Mouse (Mus musculus): ENCODE results near the gene Grk2. TPM values are rescaled to one million over a fixed set of nuclear protein-coding genes. Genes with fewer than 3 reads are reported as not detected.

Gene Grk2
- polyA plus RNA-seq (2015; fragmentation: Nextera tagmentation; extraction: Ambion mirVana): 64.3 and 81.3 TPM in 2 replicates

DNA sequence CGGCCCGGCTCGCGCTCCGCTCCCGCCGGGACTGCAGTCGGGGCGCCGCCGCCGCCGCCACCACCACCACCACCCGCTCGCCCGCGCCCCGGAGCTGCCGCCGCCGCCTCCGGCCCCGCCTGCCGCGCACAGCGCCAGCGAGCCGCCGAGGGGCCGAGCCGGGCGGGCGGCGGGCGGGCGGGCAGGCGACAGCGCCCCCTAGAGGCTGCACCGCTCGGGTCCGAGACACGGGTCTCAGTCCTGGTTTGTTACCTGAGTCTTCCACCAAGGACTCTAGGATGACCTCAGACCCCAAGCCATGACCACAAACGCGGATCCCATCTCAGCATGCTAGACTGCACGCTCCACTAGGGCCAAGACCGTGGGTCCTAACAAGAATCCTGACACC is at the start of gene Grk2:
Gene Grk2 (minus strand): TSS at position 33 of the 388 bp plus-strand sequence.
- peak; percentile 76 for DNase-seq (ENCODE audit: low spot score)

DNA sequence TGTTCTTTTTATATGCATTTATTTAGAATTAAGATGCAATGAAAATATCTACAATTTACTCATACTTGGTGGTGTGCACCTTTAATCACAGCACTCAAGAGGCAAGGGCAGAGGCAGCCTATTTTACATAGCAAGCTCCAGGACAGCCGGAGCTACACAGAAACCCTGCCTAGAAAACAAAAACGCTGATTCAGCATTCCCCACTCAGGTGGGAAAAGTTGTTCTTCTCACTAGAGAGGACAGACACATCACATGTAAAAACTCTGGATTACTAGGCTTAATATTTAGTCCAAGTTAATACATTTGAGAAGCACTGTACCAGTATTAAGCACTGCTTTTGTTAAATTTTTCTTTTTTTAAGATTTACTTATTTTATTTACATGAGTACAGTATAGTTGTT is 43.4 kb upstream of the Grk2 start:
- no peak for DNase-seq (ENCODE audit: low spot score)

DNA sequence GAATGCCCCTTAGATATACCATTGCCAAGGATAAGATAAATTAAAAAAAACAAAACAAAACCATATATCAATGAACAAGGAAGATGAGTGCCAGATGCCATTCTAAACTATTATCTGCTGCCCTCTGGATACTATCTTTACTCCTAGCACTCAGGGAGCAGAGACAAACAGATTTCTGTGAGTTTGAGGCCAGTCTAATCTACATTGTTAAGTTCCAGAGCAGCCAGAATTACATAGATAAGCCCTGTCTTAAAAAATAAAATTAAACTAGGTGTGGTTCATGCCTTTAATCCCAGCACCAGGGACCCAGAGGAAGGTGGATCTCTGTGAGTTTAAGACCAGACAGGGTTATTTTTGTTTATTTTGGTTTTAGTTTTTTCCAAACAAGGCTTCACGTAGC is 40.5 kb upstream of the Grk2 start:
- no peak for DNase-seq (ENCODE audit: low spot score)

DNA sequence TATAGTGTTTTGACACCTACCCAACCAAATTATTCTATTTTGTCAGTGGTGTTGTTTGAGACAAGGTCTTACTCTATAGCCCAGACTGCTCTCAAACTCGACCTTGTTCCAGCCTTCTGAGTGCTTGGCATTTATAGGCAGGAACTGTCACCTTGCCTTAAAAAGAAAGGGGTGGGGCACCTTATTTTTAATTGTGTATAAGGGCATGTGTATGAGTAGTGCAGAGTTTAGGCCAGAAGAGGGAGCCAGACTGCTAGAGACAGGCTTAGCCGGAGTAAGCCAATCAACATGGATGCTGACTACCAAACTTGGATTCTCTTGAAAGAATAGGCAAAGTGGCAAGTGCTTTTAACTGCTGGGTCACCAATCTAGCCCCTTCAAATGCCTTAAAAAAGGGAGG is 32.1 kb upstream of the Grk2 start:
- DNase-seq (ENCODE audit: low spot score): peak; percentile 81

DNA sequence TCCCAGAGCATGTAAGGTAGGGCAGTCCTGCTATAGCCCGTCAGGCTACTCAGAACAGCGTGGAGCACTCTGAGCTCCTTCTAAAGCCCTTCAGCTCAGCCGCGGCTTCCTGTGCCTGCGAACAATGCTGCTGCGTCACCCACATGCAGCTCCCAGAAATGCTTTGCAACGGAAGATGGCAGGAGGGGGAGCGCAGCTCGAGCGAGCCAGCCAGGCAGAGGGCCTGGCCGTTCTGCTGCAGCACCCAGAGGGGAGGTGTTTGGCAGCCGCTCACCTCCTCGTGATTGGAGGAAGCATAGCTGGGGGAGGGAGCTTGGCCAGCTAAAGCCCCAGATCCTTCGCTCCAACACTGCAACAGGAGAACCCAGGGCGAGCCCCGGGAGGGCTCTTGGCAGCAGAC is 27.8 kb upstream of the Grk2 start:
- DNase-seq (ENCODE audit: low spot score): peak; percentile 92

DNA sequence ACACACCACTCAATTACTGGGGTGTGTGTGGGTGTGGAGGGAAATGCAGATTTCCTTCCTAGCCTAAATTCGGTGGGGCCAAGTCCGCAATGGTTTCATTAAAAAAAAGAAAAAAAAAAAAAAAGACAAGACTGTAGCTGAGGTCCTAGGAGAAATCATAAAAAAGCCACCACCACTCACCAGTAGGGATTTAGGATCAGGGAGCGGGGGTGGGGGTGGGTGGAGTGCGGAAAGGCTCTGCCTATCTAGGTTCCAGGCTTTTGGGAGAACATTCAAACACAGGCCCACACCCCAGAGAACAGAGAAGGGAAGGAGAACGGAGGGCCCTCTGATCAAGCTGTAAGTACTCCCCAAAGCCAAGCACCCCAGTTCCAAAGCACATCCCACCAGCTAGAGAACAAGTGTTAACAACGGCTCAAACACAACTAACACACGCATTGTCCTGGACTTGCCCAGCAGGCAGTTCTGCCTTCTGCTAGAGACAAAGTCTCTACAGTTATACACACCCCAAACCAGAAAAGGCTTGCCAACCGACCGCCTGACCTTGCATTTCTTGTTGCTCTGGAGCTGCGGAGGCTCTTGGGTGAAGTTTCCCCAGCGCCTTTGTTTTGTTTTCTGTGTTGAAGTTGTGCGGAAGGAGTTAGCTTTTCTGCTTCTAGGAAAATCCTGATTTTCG is 27.2 kb upstream of the Grk2 start:
- no peak for DNase-seq (ENCODE audit: low spot score)

DNA sequence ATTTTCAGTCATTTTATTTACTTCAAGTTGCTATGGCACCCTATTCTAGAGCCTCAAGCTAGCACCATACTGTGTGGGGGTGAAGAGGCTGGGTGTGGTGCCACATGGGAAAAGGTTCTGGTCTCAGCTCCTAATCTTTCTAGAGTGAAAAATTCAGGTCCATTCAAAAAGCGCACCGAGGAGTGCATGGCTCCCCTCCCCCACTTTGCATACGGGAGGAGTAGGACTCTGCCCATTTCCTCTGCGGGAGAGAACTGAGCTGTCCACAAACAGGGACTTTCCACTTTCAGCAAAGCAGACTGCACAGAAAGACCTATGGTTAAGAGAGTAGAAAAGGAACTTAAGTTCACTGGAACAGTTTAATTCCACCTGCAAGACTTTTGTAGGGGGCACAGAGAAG is 26.6 kb upstream of the Grk2 start:
- peak; percentile 53 for DNase-seq (ENCODE audit: low spot score)

DNA sequence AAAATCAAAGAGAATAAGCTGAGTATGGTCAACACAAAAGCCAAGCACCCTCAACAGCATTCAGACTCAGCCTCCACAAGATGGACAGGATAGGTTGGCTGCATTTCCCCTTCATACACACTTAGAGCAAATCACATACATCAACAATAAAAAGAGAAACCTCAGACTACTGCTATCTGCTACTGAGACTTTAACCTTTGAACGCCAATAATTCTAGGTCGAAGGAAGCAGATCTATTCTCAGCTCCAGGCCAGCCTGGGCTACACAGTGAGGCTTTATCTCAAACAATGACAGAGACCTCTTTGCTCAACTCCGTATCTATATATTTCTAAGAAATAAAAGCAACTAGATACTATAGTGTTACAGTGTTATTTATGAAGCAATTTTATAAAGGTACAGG is 25.3 kb upstream of the Grk2 start:
- DNase-seq (ENCODE audit: low spot score): no peak

DNA sequence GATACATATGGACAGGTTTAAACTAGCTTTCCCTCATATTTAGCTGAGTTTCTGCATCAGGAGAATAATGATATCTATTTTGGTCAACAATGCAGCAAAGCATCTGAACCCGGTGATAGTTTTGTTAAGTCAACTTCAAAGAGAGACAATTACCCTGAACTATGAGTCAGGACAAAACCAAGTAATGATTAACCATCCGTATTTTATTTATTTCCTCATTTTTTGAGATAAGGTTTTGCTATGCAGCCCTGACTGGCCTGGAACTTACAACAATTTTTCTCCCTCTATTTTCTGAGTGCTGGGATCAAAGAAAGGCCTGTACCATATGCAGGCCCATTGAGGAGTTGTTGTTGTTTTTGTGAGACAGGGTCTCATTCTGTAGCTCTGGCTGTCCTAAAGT is 24.6 kb upstream of the Grk2 start:
- no peak for DNase-seq (ENCODE audit: low spot score)

DNA sequence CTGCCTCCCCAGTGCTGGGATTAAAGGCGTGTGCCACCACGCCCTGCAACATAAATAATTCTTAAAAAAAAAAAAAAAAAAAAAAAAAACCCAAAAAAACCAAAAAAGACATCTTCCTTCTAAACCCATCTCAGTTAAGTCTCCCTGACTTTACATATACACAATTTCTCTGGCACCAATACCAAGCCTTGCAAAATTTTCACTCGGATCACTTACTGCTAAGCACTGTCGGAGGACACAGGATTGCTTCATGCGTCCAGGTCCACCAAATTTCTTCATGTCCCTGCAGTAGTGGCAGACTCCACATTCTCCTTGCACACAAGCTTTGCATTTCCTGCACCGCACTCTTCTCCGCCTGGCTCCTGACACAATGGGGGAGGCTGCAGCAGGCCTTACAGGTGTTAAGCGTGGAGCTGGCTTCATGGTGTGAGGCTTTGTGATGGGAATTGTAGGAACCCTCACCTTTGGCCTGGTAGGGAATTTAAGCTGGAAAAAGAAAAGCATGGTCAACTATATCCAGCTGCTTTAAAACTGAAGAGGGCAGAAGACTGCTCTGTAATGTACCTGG is 22.8 kb upstream of the Grk2 start:
- no peak for DNase-seq (ENCODE audit: low spot score)

DNA sequence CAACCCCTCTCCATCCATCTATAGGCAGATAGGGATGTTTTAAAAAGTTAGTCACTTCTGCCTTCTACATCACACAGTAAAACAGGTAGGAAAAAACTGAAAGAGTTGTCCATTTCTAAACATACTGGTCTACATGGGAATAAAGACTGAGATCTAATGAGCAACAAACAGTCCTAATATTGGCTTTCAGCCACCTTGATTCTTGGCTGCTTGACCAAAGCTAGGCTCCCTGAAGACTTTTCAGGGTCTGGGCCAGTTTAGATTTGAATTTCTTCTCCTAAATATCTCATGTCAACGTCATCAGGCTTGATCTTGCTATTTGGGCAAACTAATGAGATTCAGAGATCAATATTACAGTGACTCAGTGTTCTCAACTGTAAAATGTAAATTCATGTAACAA is 20.9 kb upstream of the Grk2 start:
- DNase-seq (ENCODE audit: low spot score): no peak

DNA sequence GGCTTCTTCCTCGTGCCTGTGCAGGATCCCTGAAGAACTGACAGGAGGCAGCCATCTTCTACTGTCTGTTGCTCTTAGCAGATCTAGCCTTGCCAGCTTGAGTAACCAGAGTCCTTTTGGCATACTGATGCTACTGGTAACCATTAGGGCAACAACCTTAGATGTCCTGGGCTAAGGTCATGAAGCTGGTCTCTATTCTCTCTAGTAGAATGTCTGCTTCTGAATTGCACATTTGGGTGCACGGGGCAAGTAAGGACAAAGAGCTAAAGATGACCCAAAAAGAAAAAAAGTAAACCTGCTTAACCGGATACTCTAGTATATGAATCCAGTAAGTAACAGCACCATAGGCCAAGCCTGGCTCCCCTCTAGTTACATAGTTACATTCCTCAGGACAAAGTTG is 20.1 kb upstream of the Grk2 start:
- DNase-seq (ENCODE audit: low spot score): no peak

DNA sequence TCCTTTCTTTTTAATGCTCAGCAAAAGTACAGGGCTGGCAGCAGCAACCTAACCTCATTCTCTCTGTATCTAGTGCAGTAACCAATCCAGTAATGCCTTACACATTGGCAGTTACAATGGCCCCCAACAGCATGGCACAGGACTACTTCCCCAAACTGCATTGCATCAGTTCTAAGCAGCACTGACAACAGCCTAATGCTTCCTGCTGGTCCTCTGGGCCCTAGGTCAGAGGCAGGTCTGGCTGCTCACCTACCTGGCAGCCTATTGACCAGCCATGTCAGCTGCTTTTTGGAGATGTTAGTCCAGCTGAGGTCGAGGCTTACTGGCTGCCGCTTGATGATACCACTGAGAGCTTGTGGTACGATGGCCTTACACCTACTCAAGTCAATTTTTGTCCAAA is 16.1 kb upstream of the Grk2 start:
- DNase-seq (ENCODE audit: low spot score): no peak

DNA sequence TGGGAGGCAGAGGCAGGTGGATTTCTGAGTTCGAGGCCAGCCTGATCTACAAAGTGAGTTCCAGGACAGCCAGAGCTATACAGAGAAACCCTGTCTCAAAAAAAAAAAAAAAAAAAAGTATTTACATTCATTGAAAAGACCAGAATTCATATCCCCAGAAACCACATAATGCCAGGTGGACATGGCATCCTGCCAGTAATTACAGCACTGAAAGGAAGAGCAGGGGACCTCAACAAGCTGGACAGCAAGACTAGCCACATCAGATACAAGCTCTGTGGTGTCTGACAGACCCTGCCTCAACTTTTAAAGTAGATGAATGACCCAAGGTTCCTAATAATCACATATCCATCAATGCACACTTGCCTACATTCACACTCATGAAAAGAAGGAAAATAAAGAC is 15.6 kb upstream of the Grk2 start:
- no peak for DNase-seq (ENCODE audit: low spot score)

DNA sequence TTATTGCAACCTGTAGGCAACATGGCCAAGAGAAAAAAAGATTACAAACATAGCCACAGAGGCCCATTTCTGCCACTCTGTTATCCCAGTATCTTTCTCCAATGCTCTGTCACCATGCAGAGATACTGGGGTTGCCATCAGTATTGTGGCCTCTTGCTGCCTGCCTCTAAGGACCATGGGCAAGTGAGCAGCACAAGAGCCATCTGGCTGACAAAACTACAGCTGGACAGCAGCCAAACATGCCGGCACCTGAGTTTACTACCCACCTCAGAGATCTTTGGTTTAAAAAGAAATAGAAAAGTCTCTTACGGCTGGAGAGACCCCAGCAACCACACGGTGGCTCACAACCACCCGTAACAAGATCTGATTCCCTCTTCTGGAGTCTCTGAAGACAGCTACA is 13.2 kb upstream of the Grk2 start:
- no peak for DNase-seq (ENCODE audit: low spot score)

DNA sequence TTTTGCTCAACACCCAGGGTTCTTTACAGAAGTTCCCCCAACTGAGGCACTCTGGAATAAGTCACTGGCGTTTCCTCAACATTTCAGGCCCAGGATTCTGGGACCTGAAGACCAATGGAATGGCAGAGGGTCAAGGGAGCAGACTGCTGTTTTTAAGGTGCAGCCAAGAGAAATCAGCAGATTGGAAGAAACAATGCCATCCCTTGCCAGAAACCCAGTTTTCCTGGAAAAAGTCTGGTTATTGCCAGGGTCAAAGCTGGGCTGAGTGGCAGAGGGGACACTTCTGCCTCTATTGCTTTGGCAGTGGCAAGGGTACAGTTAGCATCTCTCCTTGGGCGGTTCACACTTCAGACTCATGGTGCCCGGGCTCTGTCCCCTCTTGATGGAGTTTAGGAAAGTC is 11.2 kb upstream of the Grk2 start:
- DNase-seq (ENCODE audit: low spot score): no peak

DNA sequence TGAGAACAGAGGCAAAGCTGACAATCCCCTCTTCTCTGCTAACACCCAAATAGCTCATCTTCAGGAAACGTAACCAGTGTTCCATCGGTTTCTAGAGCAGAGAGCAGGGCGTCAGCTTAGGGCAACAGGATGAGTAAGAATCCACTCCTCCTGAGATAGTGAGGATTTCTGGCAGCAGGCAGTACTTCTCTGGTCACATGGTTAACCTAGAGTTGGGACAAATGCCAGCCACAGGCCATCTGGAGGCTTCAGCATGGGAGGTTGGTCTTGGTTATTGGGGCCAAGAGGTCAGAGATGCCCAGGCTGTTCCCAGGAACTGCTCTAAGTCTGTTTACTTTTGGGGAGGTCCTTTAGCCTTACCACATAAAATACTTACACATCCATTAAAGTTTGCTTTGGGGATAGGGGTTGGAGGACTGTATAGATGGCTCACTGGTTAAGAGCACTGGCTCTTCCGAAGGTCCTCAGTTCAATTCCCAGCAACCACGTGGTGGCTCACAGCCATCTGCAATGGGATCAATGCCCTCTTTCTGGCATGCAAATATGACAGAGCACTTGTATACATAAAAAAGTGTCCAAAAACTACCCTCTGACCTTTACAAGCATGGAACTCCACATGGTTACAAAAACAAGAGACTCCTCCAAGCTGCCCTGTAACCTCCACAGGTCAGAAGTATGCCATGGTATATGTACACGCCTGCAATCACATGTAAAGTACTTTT is 9.4 kb upstream of the Grk2 start:
- no peak for DNase-seq (ENCODE audit: low spot score)

DNA sequence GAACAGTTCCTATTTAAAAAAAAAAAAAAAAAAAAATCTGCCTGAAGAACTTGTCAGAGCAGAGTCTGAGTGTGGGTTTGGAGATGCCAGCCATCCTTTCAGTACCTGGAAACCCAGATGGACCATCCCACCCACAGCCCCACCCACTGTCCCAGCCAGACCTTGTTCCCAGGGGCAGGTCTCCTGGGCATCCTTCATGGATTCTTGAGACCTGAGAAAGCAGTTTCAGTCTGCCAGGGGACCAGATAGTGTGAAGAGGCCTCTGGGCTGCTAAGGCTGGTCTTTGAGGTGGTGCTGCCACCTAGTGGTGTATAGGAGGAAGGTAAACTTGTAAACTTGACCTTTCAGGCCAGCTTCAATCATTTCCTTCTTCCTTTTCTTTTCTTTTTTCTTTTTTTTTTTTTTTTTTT is 3.8 kb upstream of the Grk2 start:
- peak; percentile 80 for DNase-seq (ENCODE audit: low spot score)

DNA sequence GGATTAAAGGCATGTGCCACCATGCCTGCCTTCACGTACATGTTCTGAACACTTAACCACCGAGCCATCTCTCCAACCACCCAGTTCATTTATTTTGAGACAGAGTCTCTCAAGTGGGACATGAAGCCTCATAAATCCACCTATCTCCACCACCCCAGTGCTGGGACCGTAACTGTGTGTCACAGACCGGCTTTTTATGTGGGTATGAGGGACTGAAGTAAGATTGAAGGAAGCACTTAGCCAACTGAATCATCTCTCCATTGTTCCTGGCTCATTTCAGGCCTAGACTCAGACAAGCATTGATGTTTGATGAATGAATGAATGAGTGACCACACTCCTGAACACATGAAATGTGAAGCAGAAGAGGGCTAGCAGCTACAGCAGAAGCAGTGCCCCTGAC is 3.3 kb upstream of the Grk2 start:
- no peak for DNase-seq (ENCODE audit: low spot score)

DNA sequence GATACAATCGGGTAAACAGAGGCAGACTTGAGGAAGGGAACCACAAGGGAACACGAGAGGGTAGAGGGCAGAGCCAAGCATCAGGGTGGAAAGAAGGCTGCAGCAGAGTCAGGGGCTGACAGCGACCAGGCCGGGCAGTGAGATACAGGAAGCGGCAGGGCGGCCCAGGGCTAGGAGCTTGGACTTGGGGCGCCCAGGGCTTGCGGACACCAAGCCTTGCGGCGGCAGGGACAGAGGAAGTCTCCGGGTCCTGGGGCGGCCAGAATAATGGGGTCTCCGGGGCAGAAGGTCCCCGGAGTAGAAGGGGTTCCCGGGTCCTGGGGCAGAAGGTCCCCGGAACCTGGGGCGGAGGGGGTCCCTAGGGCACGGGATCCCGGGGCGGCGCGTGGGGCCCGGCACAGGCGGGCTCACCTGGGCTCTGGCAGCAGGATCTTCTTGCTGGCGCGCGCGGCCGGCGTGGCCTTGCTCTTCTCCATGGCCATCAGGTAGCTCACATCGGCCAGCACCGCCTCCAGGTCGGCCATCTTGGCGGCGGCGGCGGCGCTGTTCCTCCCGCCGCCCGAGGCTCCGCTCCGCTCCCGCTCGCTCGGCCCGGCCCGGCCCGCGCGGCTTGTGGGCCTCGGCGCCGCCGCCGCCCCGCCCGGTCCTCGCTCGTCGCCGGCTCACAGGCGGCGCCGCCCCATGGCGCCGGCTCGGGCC is 382 bp downstream of the Grk2 start:
- DNase-seq (ENCODE audit: low spot score): peak; percentile 41

DNA sequence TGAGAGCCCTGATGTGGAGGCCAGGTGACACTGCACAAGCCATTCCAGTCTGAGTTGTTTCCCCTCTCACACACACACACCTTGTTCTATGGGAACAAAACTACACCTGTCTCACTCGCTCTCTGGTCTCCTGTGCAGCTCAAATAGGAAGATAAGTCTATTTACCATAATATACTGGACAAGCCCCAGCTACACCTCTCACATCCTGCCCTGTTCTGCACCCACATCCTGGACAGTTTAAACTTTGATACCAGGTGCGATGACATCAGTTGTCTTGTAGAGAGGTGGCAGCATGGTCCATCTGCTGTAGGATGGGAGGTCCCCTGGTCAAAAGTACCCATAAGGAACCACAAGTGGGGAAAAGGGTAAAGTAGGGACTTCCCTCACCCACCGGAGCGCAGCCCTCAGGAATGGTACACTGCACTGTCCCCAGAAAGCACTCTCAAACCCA is 1.1 kb downstream of the Grk2 start:
- DNase-seq (ENCODE audit: low spot score): peak; percentile 70

DNA sequence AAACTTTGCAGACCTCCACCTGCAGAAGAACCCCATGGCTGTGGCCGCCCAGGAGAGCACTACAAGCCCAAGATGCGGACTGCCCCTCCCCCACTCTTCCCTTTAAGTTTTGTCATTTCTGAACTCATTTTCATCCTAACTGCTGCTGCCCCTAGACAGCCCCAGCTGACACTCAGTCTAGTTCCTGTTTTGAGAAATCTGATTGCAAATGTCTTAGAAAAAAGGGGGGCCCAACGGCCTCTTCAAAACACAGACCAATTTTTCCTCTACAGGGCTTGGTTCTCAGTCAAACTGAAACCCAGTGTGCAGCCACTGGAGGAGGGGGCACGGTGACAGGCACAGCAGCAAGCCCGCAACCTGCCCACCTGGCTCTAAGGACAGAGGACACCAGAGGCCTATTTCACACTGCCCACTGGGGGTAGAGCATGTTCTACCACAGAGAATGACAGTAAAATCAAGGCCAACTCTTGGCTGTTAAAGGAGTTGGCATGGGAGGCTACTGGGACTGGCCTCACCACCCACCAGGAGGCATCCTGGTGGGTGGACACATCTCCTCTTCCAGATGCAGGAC is 1.7 kb downstream of the Grk2 start:
- DNase-seq (ENCODE audit: low spot score): peak; percentile 57
